In genomic region chr12:85305247-85305892, GRCm38 (mm10) we compare ENCODE assay signal across 8 mouse cellular contexts. TPM values are rescaled to one million over a fixed set of nuclear protein-coding genes. Genes with fewer than 3 reads are reported as not detected.
DNase-seq lines count a peak whose midpoint lies in the region; ATAC-seq and TF ChIP-seq lines count a peak whose summit lies in the region.

No protein-coding gene starts in this region.

- H3K79me3 ChIP-seq in C2C12 (ENCODE audit: low read depth) = no peaks in the 10 kb centered on the region

- H3K27me3 ChIP-seq in C2C12 (ENCODE audit: control insufficient read depth, insufficient read depth, insufficient read length) = no peaks in the 10 kb centered on the region
- H3K27me3 ChIP-seq in embryonic facial prominence, embryonic 15.5 days = no peaks in the 10 kb centered on the region
- no peaks in the 10 kb centered on the region for H3K27me3 ChIP-seq in heart, embryonic 11.5 days (ENCODE audit: control insufficient read depth, insufficient read depth, low read length)
- H3K27me3 ChIP-seq in kidney, postnatal 0 days (ENCODE audit: insufficient read depth, low read length) = no peaks in the 10 kb centered on the region
- no peaks in the 10 kb centered on the region for H3K27me3 ChIP-seq in liver, adult 2 months (ENCODE audit: control insufficient read depth, insufficient read depth, low read length)

- WGBS in bone marrow, adult 2 months = 33% methylated on average over 16 of the region's 16 CpGs
- 47% methylated on average over 16 of the region's 16 CpGs for WGBS in embryonic facial prominence, embryonic 15.5 days
- 42% methylated on average over 16 of the region's 16 CpGs for WGBS in heart, embryonic 11.5 days (ENCODE audit: insufficient replicate concordance)
- WGBS in kidney, postnatal 0 days = 36% methylated on average over 16 of the region's 16 CpGs
- 32% methylated on average over 16 of the region's 16 CpGs for WGBS in liver, adult 2 months

- no peaks in the 10 kb centered on the region for H3K4me1 ChIP-seq in bone marrow, adult 2 months (ENCODE audit: control insufficient read depth, insufficient read depth, low read length)
- peaks cover 6% of the 10 kb centered on the region for H3K4me1 ChIP-seq in embryonic facial prominence, embryonic 15.5 days
- peaks cover 4% of the 10 kb centered on the region; the same call in 1 of the 2 replicates for H3K4me1 ChIP-seq in heart, embryonic 11.5 days (ENCODE audit: control insufficient read depth, insufficient read depth, low read length)
- peaks cover 5% of the 10 kb centered on the region for H3K4me1 ChIP-seq in kidney, postnatal 0 days (replicated peaks; ENCODE audit: insufficient read depth, low read length)
- H3K4me1 ChIP-seq in liver, adult 2 months (ENCODE audit: control insufficient read depth, insufficient read depth, low read length) = peaks cover 3% of the 10 kb centered on the region

- no peak; the same call in 1 of the 2 replicates for TF ChIP-seq POLR2A in bone marrow, adult 2 months (IDR thresholded peaks at IDR 0.05; ENCODE audit: borderline replicate concordance, control insufficient read depth, low read depth, low read length)
- no peak for TF ChIP-seq POLR2A in liver, adult 2 months (IDR thresholded peaks at IDR 0.05; ENCODE audit: extremely low read depth, insufficient read depth, low read length)

- H3K27ac ChIP-seq in bone marrow, adult 2 months (ENCODE audit: control insufficient read depth, insufficient read depth, low read depth, low read length, poor library complexity) = 0 out of 2 replicates have a peak overlapping the region, but pooled peaks have one; percentile 4
- H3K27ac ChIP-seq in embryonic facial prominence, embryonic 15.5 days (replicated peaks) = peak overlapping the region; percentile 48; the same call in 1 of the 2 replicates
- peak overlapping the region; percentile 50 for H3K27ac ChIP-seq in heart, embryonic 11.5 days (ENCODE audit: low read depth, low read length)
- H3K27ac ChIP-seq in kidney, postnatal 0 days = no peak overlapping the region
- peak overlapping the region; percentile 20 for H3K27ac ChIP-seq in liver, adult 2 months (replicated peaks; ENCODE audit: insufficient read depth, low read depth, low read length)

- peak; percentile 73 for TF ChIP-seq CTCF in C2C12 (IDR thresholded peaks at IDR 0.05; ENCODE audit: control insufficient read depth, insufficient read depth, insufficient read length)
- peak; percentile 99 for TF ChIP-seq CTCF in bone marrow, adult 2 months (IDR thresholded peaks at IDR 0.05; ENCODE audit: control insufficient read depth, insufficient read depth, low read length)
- peak; percentile 99 for TF ChIP-seq CTCF in kidney, postnatal 0 days (IDR thresholded peaks at IDR 0.05; ENCODE audit: low read depth)
- TF ChIP-seq CTCF in liver, adult 2 months (IDR thresholded peaks at IDR 0.05; ENCODE audit: low read depth, low read length) = peak; percentile 79

- ATAC-seq in embryonic facial prominence, embryonic 15.5 days (ENCODE audit: insufficient number of reproducible peaks, low FRiP score, low TSS enrichment, low read depth) = 0 out of 2 replicates have a peak, but pooled peaks have one; percentile 24
- ATAC-seq in heart, embryonic 11.5 days (replicated peaks; ENCODE audit: insufficient number of reproducible peaks, low FRiP score, low TSS enrichment) = no peak
- ATAC-seq in kidney, postnatal 0 days (replicated peaks; ENCODE audit: low FRiP score, low read depth) = peak; percentile 69; the same call in 1 of the 2 replicates
- ATAC-seq in monocyte, adult 5-6 weeks (replicated peaks; ENCODE audit: insufficient number of reproducible peaks, low FRiP score, low TSS enrichment, poor library complexity, severe bottlenecking) = peak; percentile 84

- no peaks in the 10 kb centered on the region for H3K9me3 ChIP-seq in embryonic facial prominence, embryonic 15.5 days (replicated peaks)
- H3K9me3 ChIP-seq in heart, embryonic 11.5 days (replicated peaks; ENCODE audit: control insufficient read depth, low read length) = no peaks in the 10 kb centered on the region
- H3K9me3 ChIP-seq in kidney, postnatal 0 days (replicated peaks; ENCODE audit: low read length) = no peaks in the 10 kb centered on the region

- no peaks in the 10 kb centered on the region for H3K79me2 ChIP-seq in C2C12 (ENCODE audit: control insufficient read depth, insufficient read depth)
- H3K79me2 ChIP-seq in liver, adult 2 months (ENCODE audit: control insufficient read depth, insufficient read depth, low read length) = no peaks in the 10 kb centered on the region

- H3K4me3 ChIP-seq in C2C12 (ENCODE audit: insufficient read depth, poor library complexity, severe bottlenecking) = no peak overlapping the region
- peak overlapping the region; percentile 37 for H3K4me3 ChIP-seq in bone marrow, adult 2 months (replicated peaks; ENCODE audit: control insufficient read depth, low read depth, low read length)
- no peak overlapping the region for H3K4me3 ChIP-seq in embryonic facial prominence, embryonic 15.5 days (replicated peaks)
- no peak overlapping the region for H3K4me3 ChIP-seq in heart, embryonic 11.5 days (ENCODE audit: low read depth, low read length)
- no peak overlapping the region for H3K4me3 ChIP-seq in kidney, postnatal 0 days (replicated peaks; ENCODE audit: low read depth, low read length)
- peak overlapping the region; percentile 31 for H3K4me3 ChIP-seq in liver, adult 2 months (ENCODE audit: insufficient read depth, low read depth, low read length)

- H3K4me2 ChIP-seq in embryonic facial prominence, embryonic 15.5 days (replicated peaks) = no peak overlapping the region
- H3K4me2 ChIP-seq in heart, embryonic 11.5 days = peak overlapping the region; percentile 56
- peak overlapping the region; percentile 34; the same call in 1 of the 2 replicates for H3K4me2 ChIP-seq in kidney, postnatal 0 days (ENCODE audit: low read length)

- H3K9ac ChIP-seq in embryonic facial prominence, embryonic 15.5 days = no peak overlapping the region
- H3K9ac ChIP-seq in heart, embryonic 11.5 days (ENCODE audit: low read depth, low read length) = peak overlapping the region; percentile 59; the same call in 1 of the 2 replicates
- H3K9ac ChIP-seq in kidney, postnatal 0 days (ENCODE audit: low read depth, low read length) = no peak overlapping the region
- peak overlapping the region; percentile 50 for H3K9ac ChIP-seq in liver, adult 2 months (ENCODE audit: low read depth, low read length)

- peak; percentile 96 for DNase-seq in kidney, postnatal 0 days (ENCODE audit: low spot score)
- DNase-seq in liver, adult 2 months (ENCODE audit: extremely low read depth, low read depth, low spot score) = peak; percentile 74
- peak; percentile 79 to 94 for DNase-seq in spleen, postnatal 4 days (ENCODE audit: low spot score in 2 of 2)

- peaks cover 82% of the 10 kb centered on the region for H3K36me3 ChIP-seq in C2C12 (ENCODE audit: control insufficient read depth, insufficient read depth)
- peaks cover 91% of the 10 kb centered on the region for H3K36me3 ChIP-seq in embryonic facial prominence, embryonic 15.5 days
- peaks cover 43% of the 10 kb centered on the region for H3K36me3 ChIP-seq in heart, embryonic 11.5 days (ENCODE audit: control insufficient read depth, insufficient read depth, low read length)
- H3K36me3 ChIP-seq in kidney, postnatal 0 days (ENCODE audit: insufficient read depth, low read length) = peaks cover 74% of the 10 kb centered on the region
- H3K36me3 ChIP-seq in liver, adult 2 months (ENCODE audit: control insufficient read depth, insufficient read depth, low read length) = peaks cover 47% of the 10 kb centered on the region

- peak overlapping the region; percentile 26 for H3ac ChIP-seq in C2C12 (ENCODE audit: control insufficient read depth, insufficient read length, low read depth)

RNA-seq across cellular contexts. Expression of gene Zc2hc1c, which starts 17.0 kb away (rescaled TPM):
- polyA plus RNA-seq in C2C12 (2012; fragmentation: generic; extraction: Trizol) = 0.75 TPM
- polyA plus RNA-seq in bone marrow, adult 2 months (2011; ENCODE audit: insufficient read depth, insufficient read length, low replicate concordance, missing spikeins) = 0.72 TPM in 1 of 2 replicates, not detected in the other
- polyA plus RNA-seq in embryonic facial prominence, embryonic 15.5 days (2015; fragmentation: Nextera tagmentation; extraction: Ambion mirVana) = 1.7 and 2.4 TPM in 2 replicates
- polyA plus RNA-seq in heart, embryonic 11.5 days (2014; fragmentation: Nextera tagmentation; extraction: Ambion mirVana) = 0.69 and 0.93 TPM in 2 replicates
- 3.5 TPM in 2 replicates for polyA plus RNA-seq in kidney, postnatal 0 days (2015; fragmentation: Nextera tagmentation; extraction: Ambion mirVana)
- total RNA-seq in liver, adult 2 months (2014; rRNA removed) = 0.87 and 0.92 TPM in 2 replicates
- polyA plus RNA-seq in liver, adult 2 months (2012; rRNA removed) = 0.48 and 0.57 TPM in 2 replicates
- total RNA-seq in monocyte, adult 5-6 weeks (2017) = 0.11 TPM in 1 of 3 replicates, not detected in the others

RNA-seq across cellular contexts. Expression of gene Acyp1, which starts 17.1 kb away (rescaled TPM):
- 17.1 TPM for polyA plus RNA-seq in C2C12 (2012; fragmentation: generic; extraction: Trizol)
- 8.1 and 20.6 TPM in 2 replicates for polyA plus RNA-seq in bone marrow, adult 2 months (2011; ENCODE audit: insufficient read depth, insufficient read length, low replicate concordance, missing spikeins)
- polyA plus RNA-seq in embryonic facial prominence, embryonic 15.5 days (2015; fragmentation: Nextera tagmentation; extraction: Ambion mirVana) = 50.8 and 60.2 TPM in 2 replicates
- 68.6 and 70.6 TPM in 2 replicates for polyA plus RNA-seq in heart, embryonic 11.5 days (2014; fragmentation: Nextera tagmentation; extraction: Ambion mirVana)
- polyA plus RNA-seq in kidney, postnatal 0 days (2015; fragmentation: Nextera tagmentation; extraction: Ambion mirVana) = 79.6 and 87.7 TPM in 2 replicates
- total RNA-seq in liver, adult 2 months (2014; rRNA removed) = 11.5 and 20.0 TPM in 2 replicates
- polyA plus RNA-seq in liver, adult 2 months (2012; rRNA removed) = 8.9 and 9.4 TPM in 2 replicates
- total RNA-seq in monocyte, adult 5-6 weeks (2017) = 29.6 to 30.7 TPM (median 30.7 TPM) in 3 replicates

RNA-seq across cellular contexts. Expression of gene Nek9, which starts 33.8 kb away (rescaled TPM):
- polyA plus RNA-seq in C2C12 (2012; fragmentation: generic; extraction: Trizol) = 28.4 TPM
- 14.2 and 25.4 TPM in 2 replicates for polyA plus RNA-seq in bone marrow, adult 2 months (2011; ENCODE audit: insufficient read depth, insufficient read length, low replicate concordance, missing spikeins)
- polyA plus RNA-seq in embryonic facial prominence, embryonic 15.5 days (2015; fragmentation: Nextera tagmentation; extraction: Ambion mirVana) = 23.9 and 25.4 TPM in 2 replicates
- polyA plus RNA-seq in heart, embryonic 11.5 days (2014; fragmentation: Nextera tagmentation; extraction: Ambion mirVana) = 10.5 and 15.6 TPM in 2 replicates
- polyA plus RNA-seq in kidney, postnatal 0 days (2015; fragmentation: Nextera tagmentation; extraction: Ambion mirVana) = 15.5 and 16.4 TPM in 2 replicates
- total RNA-seq in liver, adult 2 months (2014; rRNA removed) = 17.0 and 19.1 TPM in 2 replicates
- 13.7 and 14.0 TPM in 2 replicates for polyA plus RNA-seq in liver, adult 2 months (2012; rRNA removed)
- total RNA-seq in monocyte, adult 5-6 weeks (2017) = 30.4 to 50.6 TPM (median 33.8 TPM) in 3 replicates

RNA-seq across cellular contexts. Expression of gene Mlh3, which starts 35.0 kb away (rescaled TPM):
- 0.82 TPM for polyA plus RNA-seq in C2C12 (2012; fragmentation: generic; extraction: Trizol)
- 5.2 and 6.2 TPM in 2 replicates for polyA plus RNA-seq in bone marrow, adult 2 months (2011; ENCODE audit: insufficient read depth, insufficient read length, low replicate concordance, missing spikeins)
- 7.5 and 8.4 TPM in 2 replicates for polyA plus RNA-seq in embryonic facial prominence, embryonic 15.5 days (2015; fragmentation: Nextera tagmentation; extraction: Ambion mirVana)
- 6.7 and 8.3 TPM in 2 replicates for polyA plus RNA-seq in heart, embryonic 11.5 days (2014; fragmentation: Nextera tagmentation; extraction: Ambion mirVana)
- polyA plus RNA-seq in kidney, postnatal 0 days (2015; fragmentation: Nextera tagmentation; extraction: Ambion mirVana) = 7.1 and 7.3 TPM in 2 replicates
- 6.5 TPM in 2 replicates for total RNA-seq in liver, adult 2 months (2014; rRNA removed)
- polyA plus RNA-seq in liver, adult 2 months (2012; rRNA removed) = 2.8 and 3.3 TPM in 2 replicates
- 4.7 to 8.6 TPM (median 7.4 TPM) in 3 replicates for total RNA-seq in monocyte, adult 5-6 weeks (2017)

Comparison
In these comparisons a context has a peak if more than half of its experiments do, and no peak if none do; other contexts are left out.
1. H3K4me3 ChIP-seq: peak in bone marrow, adult 2 months (single experiment) and liver, adult 2 months (single experiment); none in C2C12 (single experiment), embryonic facial prominence, embryonic 15.5 days (single experiment), heart, embryonic 11.5 days (single experiment) and kidney, postnatal 0 days (single experiment).
2. H3K9ac ChIP-seq: peak in heart, embryonic 11.5 days (single experiment) and liver, adult 2 months (single experiment); none in embryonic facial prominence, embryonic 15.5 days (single experiment) and kidney, postnatal 0 days (single experiment).
3. Peak in every context shown above with its lines, with median percentiles within 50 percentile points of each other: CTCF ChIP-seq and DNase-seq.